Mouse (Mus musculus) CD4-positive helper T cell, adult 2 months (primary cell): Measurements from ENCODE around the gene Aimp1.

Experiments
- DNase-seq: peaks from one replicate; pipeline ENCODE4 v3.0.0-alpha.2; 2012; ENCODE audit warnings: low read depth, missing footprints, low spot score

The Aimp1 gene

GRCm38 (mm10) chr3:132684231-132684928 lies at the start of gene Aimp1:
TSS of gene Aimp1 (minus strand) at chr3:132684370.
- DNase-seq = peak; percentile 20

- DNase-seq = no peak
These were observed 40.2 kb upstream of the Aimp1 start for GRCm38 (mm10) chr3:132724326-132724725.

- DNase-seq = no peak
These were observed 33.1 kb upstream of the Aimp1 start for GRCm38 (mm10) chr3:132717316-132717715.

GRCm38 (mm10) chr3:132713913-132714312 lies 29.7 kb upstream of the Aimp1 start:
- no peak for DNase-seq

- no peak for DNase-seq
These were observed 22.8 kb upstream of the Aimp1 start for GRCm38 (mm10) chr3:132706977-132707376.

- DNase-seq = no peak
These were observed 20.0 kb upstream of the Aimp1 start for GRCm38 (mm10) chr3:132704216-132704615.

GRCm38 (mm10) chr3:132701368-132701767 lies 17.2 kb upstream of the Aimp1 start:
- DNase-seq = peak; percentile 11

GRCm38 (mm10) chr3:132683447-132684230 lies 531 bp downstream of the Aimp1 start, which contains the start of gene Tbck:
TSS of gene Tbck (plus strand) at chr3:132684144.
- peak; percentile 93 for DNase-seq

- DNase-seq = no peak
These were observed 6.7 kb downstream of the Aimp1 start for GRCm38 (mm10) chr3:132677494-132677893.

GRCm38 (mm10) chr3:132655955-132656354 lies 28.2 kb downstream of the Aimp1 start:
- no peak for DNase-seq

- DNase-seq = no peak
These were observed 30.2 kb downstream of the Aimp1 start for GRCm38 (mm10) chr3:132653959-132654358.

- DNase-seq = no peak
These were observed 32.4 kb downstream of the Aimp1 start for GRCm38 (mm10) chr3:132651776-132652175.

- DNase-seq = no peak
These were observed 34.0 kb downstream of the Aimp1 start for GRCm38 (mm10) chr3:132650191-132650590.

- no peak for DNase-seq
These were observed 34.8 kb downstream of the Aimp1 start for GRCm38 (mm10) chr3:132649368-132649767.

GRCm38 (mm10) chr3:132646814-132647213 lies 37.4 kb downstream of the Aimp1 start:
- DNase-seq = no peak

GRCm38 (mm10) chr3:132644071-132644470 lies 40.1 kb downstream of the Aimp1 start:
- no peak for DNase-seq

GRCm38 (mm10) chr3:132637080-132637479 lies 47.1 kb downstream of the Aimp1 start:
- no peak for DNase-seq

- no peak for DNase-seq
These were observed 50.9 kb downstream of the Aimp1 start for GRCm38 (mm10) chr3:132633261-132633660.

GRCm38 (mm10) chr3:132629601-132630239 lies 54.5 kb downstream of the Aimp1 start, which contains the start of gene Gimd1:
TSS of gene Gimd1 (plus strand) at chr3:132629820.
- DNase-seq = no peak

- no peak for DNase-seq
These were observed 55.4 kb downstream of the Aimp1 start for GRCm38 (mm10) chr3:132628741-132629140.
